Mouse (Mus musculus) right cerebral cortex, adult 18-20 months (tissue): ENCODE results near the gene Supt16.
A peak's percentile ranks its signal among the peaks of the same experiment; 100 is the strongest.

Experiments used
- DNase-seq: peaks from one replicate; pipeline ENCODE4 v3.0.0; 2022; ENCODE audit warnings: mixed read lengths

Gene Supt16

DNA sequence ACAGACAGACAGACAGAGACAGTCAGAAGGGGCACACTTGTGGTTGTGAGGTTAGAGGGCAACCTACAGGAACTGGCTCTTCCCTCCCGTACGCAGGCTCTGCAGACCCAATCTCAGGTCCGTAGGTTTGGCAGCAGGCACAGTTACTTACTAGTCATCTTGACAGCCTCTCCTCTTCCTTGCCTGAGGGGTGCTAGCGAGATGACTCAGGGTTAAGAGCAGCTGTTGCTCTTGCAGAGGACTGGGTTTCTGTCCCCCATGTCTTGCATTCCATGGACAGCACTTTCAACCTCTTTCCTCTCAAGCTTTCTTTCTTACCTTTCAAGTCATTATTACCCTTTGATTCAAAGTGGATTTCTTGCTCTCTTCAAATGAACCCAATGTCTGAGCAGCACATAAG lies 53.1 kb downstream of the Supt16 start:
- DNase-seq, result no peak

- no peak for DNase-seq
These were observed 55.6 kb downstream of the Supt16 start for GRCm38 (mm10) chr14:52141445-52142127.

DNA sequence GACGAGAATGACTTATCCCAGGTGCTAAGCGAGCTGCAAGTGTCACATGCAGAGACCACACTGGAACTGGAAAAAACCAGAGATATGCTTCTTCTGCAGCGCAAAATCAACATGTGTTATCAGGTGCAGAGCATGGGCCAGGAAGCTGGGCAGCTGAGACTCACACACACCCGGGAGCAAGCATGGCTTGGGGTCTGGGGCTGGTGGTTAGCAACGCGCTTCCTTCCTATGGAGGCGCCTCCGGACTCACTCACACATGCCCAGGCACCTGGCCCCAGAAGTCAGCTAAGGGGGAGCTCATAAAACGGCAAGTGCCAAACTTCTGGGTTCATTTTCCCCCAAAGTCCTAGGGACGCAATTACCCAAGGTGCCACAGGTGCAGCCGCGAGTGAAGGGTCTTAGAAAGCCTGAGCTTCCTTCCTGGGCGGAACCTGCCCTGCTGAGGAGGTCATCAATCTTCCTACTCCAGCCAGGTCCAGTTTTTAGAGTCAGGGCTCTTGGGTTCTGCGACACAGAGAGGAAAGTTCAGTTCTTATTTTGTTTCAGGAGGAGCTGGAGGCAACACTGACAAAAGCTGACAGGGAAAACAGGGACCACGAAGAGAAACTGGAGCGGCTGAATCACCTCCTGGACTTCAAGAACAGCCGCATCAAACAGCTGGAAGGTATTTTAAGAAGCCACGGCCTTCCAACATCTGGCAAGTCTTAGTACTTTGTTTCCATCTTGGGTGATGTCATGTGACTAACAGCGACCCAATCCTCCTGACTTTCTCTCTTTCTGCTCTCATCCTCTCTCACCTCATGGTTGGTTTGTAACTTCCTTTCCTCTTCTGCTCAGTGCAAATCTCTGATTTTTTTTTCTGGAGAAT lies 56.4 kb downstream of the Supt16 start:
- no peak for DNase-seq

DNA sequence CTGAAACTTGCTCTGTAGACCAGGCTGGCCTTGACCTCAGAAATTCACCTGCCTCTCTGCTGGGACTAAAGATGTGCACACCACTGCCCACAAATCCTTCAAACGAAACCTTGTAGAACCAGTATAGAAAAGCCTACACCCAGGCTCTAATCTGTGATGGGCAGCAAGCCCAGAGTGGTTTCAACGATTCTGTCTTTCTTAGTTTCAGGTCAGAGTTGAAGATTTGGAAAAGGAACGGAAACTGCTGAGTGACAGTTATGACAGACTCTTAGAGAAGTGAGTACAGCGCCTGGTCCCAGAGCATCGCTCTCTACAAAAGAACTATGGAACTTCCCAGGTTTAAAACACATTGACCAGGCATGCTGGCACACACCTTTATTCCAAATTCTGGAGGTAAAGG lies 63.6 kb downstream of the Supt16 start:
- DNase-seq, result no peak

- DNase-seq, result no peak
These were observed 72.6 kb downstream of the Supt16 start for GRCm38 (mm10) chr14:52124636-52125035.

DNA sequence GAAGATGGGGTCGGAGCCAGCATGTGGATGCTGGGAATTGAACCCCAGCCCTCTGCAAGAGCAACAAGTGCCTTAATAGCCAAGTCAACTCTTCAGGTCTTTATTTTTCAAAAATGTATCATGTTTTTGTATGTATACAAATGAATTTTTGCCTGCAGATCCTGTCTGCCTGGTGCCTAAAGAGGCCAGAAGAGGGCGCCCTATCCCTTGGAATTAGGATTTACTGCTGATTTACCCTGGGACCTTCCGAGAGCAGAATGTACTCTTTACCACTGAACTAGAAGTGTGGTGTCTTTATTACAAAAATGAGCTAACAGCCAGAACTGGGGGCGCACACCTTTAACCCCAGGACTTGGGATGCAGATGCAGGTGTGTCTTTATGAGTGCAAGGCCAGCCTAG lies 73.3 kb downstream of the Supt16 start:
- peak; percentile 65 for DNase-seq

DNA sequence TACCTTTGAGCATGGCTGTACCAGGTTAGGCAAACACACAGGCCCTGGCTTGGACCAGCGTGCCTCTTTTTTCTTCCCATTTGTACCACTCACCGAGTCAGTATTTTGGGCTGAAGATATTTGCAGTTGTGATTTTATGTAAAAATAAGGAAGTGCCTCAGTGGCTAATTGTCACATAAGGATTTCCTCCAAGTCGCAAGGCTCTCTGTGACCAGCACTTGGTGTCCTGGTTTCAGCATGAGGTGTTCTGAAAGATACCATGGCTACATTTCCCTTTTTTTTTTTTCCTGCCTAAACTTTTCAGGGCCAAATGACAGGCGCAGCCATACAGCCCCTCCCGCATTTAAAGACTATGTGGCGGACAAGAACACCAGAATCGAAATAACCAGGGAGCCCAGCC lies 77.0 kb downstream of the Supt16 start:
- DNase-seq, result no peak

GRCm38 (mm10) chr14:52118823-52119608 lies 78.2 kb downstream of the Supt16 start:
- peak; percentile 37 for DNase-seq

DNA sequence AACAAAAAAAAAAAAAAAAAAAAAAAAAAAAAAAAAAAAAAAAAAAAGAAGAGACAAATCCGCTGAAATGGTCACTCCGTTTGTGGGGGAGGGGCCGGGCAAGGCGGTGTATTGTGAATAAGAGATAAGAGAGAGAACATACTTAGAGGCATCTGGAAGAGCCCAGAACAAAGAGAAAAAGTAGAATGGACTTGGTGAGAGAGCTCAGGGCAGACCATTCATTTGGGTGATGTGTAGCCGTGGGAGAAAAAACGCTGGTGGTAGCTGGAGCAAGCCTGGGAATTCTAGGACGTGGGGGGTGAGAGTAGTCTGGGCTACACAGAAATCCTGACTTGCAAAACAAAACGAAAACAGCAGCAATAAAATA lies 78.8 kb downstream of the Supt16 start:
- no peak for DNase-seq

DNA sequence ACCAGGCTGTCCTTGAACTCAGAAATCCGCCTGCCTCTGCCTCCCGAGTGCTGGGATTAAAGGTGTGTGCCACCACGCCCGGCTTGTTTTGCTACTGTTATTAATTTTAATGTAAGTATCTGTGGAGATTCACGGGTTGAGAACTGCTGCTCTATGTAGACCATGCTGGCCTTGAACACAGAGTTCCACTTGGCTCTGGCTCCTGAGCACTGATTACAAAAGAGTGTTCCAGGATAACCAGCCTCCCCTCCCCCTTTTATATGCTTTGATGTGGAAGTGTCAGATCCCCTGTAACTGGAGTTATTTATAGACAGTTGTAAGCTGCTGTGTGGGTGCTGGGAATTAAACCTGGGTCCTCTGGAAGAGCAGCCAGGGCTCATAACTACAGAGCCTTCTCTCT lies 80.0 kb downstream of the Supt16 start:
- DNase-seq, result no peak

DNA sequence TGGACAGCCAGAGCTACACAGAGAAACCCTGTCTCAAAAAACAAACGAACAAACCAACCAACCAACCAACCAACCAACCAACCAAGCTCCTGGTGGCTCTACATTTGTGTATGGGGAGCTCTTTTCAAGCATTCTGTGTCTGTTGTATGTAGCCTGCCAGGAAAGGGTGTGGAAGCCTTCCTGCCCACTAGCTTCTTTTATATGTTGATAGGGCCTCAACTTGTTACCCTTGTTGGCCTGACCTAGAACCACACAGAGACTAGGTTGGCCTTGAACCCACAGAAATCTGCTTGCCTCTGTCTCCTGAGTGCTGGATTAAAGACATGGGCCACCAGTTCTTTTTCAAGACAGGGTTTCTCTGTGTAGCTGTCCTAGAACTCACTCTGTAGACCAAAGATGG lies 83.1 kb downstream of the Supt16 start:
- no peak for DNase-seq
